Mouse (Mus musculus) mature B cell (primary cell): Measurements from ENCODE around the gene Yae1d1.
"Not testable (repeated sequence)": the region's sequence is repeated elsewhere in the genome, so short reads cannot be mapped to it uniquely, and the experiment has no call there.

Source experiments
- in situ Hi-C: fragments of 300-500 bp; cut with MboI; formaldehyde crosslinking; loops from 2 replicates; pipeline ENCODE4 v1.14.3; 2019

Gene Yae1d1

DNA sequence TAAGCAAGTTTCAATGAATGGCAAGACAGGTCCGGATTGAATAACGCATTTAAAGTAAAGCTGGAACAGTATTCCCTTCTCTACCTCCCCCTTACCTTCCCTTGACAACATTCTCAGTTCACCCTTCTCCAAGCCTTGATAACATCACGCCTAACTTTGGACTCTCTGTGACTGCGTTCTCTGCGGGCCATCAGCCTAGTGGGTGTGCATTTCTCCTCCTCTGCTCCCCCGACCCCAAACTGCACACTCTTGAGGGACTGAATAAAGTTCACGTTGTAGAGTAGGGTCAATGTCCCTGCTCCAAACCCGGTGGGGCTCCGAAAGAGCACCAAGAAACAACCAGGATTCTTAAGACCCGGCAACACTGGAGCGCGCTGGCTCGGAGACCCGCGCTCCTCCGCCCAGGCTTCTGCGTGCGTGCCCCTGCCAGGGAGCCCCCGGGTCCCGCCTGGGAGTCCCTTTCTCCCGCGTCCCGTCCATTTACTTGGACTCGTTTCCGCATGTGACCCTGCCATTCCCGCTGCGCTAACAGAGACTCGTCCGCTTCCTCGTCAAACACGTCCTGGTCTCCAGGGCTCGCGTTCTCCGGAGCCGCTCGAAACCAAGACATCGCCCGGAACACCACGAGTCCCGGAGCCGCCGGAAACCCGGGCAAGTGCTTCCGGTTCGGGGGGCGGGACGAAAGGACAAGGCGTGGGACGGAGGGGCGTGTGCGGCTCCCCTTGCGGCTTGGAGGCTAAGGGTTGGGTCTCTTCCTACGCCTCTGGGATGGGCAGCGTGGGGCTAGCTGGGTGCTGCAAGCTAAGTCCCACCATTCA, at the start of gene Yae1d1:
Gene Yae1d1, minus strand, starts transcription at position 653 of the 818 bp plus-strand sequence.
- in situ Hi-C loops: loop anchor here (5.0 to 25.0 kb wide), 2 partner anchors 51 to 256 kb away; partner anchors contain the start of gene Rala

GRCm38 (mm10) chr13:18038814-18039213, 45.7 kb upstream of the Yae1d1 start:
- in situ Hi-C loops: no loop called here

DNA sequence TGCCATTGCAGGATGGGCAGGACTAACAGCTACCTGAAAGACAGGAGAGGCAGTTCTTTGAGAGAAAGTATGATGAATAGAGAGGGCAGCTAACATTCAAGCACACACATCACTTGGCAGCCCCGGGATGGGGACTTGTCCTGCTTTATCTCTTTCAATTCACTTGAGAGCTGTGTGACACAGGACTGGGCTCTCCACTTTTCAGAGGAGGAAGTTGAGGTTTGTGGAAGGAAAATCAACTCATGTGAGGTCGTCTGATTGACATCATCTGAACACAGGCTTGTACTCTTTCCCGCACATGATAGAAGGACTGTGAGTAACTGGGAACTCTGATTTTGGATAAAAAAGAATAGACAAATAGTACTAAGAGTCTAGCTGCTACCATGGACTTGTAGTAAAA, 23.5 kb upstream of the Yae1d1 start:
- in situ Hi-C loops: no loop called here

- in situ Hi-C loops: no loop called here
Measured at GRCm38 (mm10) chr13:18013205-18013604, 20.1 kb upstream of the Yae1d1 start.

DNA sequence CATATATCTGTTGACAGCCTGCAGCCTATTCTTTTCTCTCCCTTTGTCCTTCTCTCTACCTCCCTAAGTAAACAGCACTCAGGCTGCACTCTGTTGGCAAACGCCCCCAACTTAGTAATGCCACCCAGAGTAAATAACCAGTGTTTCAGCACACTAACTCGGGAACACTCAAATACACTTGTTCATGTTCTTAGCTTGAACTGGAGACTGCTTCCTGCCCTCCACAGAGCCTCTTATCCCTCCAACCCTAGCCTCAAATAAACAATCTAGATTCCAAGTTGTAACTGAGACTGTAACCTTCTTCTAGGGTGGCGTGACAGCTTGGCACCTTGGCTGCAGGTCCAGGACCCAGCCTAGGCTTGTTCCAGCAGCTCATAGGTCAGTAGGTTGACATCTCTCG, 17.9 kb upstream of the Yae1d1 start:
- in situ Hi-C loops: no loop called here

GRCm38 (mm10) chr13:17993515-17993847, 332 bp upstream of the Yae1d1 start:
- in situ Hi-C loops: loop anchor here (5.0 to 25.0 kb wide), 2 partner anchors 51 to 256 kb away; partner anchors contain the start of gene Rala

GRCm38 (mm10) chr13:17992009-17992408, 1.1 kb downstream of the Yae1d1 start:
- in situ Hi-C loops: loop anchor here (5.0 to 25.0 kb wide), 2 partner anchors 50 to 255 kb away; partner anchors contain the start of gene Rala

DNA sequence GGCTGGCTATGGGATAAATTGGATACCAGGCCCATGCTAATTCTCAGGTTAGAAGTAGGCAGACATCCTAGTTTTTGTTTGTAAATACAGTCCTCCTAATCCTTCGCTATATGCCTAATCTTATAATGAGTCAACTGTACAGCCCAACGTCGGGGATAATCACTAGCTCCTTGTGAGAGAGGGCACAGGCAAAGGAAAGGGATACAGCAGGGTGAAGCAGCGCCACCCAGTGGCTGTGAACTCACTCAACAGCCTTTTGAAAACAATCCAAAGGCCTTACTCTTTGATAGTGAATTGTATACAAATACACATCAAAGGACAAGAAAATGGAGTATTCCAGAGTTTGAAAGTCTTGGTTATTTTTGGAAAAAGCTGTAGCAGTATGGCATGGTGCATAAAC, 10.0 kb downstream of the Yae1d1 start:
- in situ Hi-C loops: loop anchor here (25.0 kb wide), 1 partner anchor 246 kb away; no protein-coding TSS in a partner anchor

DNA sequence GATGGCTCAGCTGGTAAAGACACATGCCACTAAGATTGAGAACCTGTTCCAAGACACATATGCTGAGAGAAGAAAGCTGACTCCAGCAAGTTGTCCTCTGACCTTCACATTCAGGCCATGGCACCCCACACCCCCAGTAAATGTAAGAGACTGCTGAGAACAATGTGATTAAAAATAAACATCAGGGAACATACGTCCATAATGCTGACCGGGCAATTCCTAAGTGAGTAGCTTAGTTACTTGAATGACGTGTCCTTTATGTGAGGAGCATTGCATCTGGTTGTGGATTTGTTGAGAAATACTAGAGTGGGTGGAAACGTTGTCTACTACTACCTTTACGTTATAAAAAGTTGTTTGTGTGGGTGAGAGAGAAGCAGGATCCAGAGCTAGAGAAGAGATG, 10.5 kb downstream of the Yae1d1 start:
- in situ Hi-C loops: loop anchor here (25.0 kb wide), 1 partner anchor 245 kb away; no protein-coding TSS in a partner anchor

- in situ Hi-C loops: loop anchor here (25.0 kb wide), 1 partner anchor 240 kb away; no protein-coding TSS in a partner anchor
Measured at GRCm38 (mm10) chr13:17976854-17977739, 16.1 kb downstream of the Yae1d1 start.

GRCm38 (mm10) chr13:17975891-17976290, 17.3 kb downstream of the Yae1d1 start:
- in situ Hi-C loops: loop anchor here (25.0 kb wide), 1 partner anchor 239 kb away; no protein-coding TSS in a partner anchor

DNA sequence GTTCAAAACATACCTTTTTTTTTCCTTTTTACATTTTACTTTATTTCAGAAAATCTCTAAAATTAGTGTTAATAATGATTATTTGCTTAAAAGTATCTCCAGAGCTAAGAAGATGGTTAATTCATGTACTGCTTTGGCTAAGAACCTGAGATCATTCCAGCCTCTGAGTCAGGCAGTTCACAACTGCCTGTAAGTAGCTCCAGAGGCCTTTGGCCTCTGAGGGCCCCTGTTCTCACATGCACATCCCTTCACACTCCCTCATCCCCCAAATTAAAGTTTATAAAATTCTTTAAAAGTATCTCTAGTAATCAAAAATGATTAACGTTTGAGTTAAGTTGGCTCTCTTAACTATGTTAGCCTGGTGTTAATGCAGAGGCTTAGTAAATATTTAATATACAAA, 17.7 kb downstream of the Yae1d1 start:
- in situ Hi-C loops: loop anchor here (25.0 kb wide), 1 partner anchor 238 kb away; no protein-coding TSS in a partner anchor

GRCm38 (mm10) chr13:17974734-17975133, 18.4 kb downstream of the Yae1d1 start:
- in situ Hi-C loops: loop anchor here (25.0 kb wide), 1 partner anchor 237 kb away; no protein-coding TSS in a partner anchor

GRCm38 (mm10) chr13:17960613-17961012, 32.5 kb downstream of the Yae1d1 start:
- in situ Hi-C loops: no loop called here

DNA sequence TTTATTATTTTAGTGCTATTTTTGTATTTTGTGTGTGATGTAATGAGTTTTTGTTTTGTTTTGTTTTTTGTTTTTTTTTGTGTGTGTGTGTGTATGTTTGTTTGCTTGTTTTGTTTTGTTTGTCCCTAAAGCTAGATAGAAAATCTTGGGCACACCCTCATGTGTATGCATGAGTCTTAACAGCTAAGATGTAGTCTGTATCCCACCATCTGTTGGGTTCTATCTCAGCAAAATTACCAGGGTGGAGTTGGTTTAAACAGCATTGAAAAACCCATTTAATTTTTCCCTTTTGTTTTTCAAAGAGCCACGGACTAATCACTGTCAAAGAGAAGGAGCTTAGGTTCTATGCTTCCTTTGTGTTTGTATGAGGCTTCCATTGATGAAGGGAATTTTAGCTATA, 38.9 kb downstream of the Yae1d1 start:
- in situ Hi-C loops: no loop called here

- in situ Hi-C loops: not testable (repeated sequence)
Measured at GRCm38 (mm10) chr13:17950581-17950980, 42.6 kb downstream of the Yae1d1 start.

- in situ Hi-C loops: no loop called here
Measured at GRCm38 (mm10) chr13:17949555-17949954, 43.6 kb downstream of the Yae1d1 start.

GRCm38 (mm10) chr13:17944078-17944917, 48.9 kb downstream of the Yae1d1 start, which contains the start of gene Rala:
Gene Rala, minus strand, starts transcription at chr13:17944239.
- in situ Hi-C loops: loop anchor here (5.0 kb wide), 1 partner anchor 48 kb away; the partner anchor contains the start of gene Yae1d1

GRCm38 (mm10) chr13:17943306-17944077, 49.7 kb downstream of the Yae1d1 start:
- in situ Hi-C loops: loop anchor here (5.0 kb wide), 1 partner anchor 49 kb away; the partner anchor contains the start of gene Yae1d1

DNA sequence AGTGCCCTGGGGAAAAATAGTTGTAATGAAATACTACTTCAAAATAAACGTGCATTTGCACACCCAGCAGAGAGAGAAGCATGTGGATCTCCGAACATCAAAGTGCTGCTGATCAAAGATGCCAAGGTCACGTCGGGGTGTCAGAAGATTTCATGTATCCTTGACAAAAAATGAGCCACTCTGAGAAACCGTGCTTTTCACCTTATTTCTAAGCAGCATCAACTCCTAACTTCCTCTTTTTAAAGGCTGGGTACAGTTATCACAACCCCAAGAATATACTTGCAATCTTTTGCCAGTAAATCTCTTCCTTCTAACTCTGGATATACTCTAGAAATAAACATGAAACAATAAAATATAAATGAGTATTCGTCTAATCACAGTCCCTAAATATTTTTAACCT, 50.8 kb downstream of the Yae1d1 start:
- in situ Hi-C loops: loop anchor here (5.0 kb wide), 1 partner anchor 50 kb away; the partner anchor contains the start of gene Yae1d1
